Mouse (Mus musculus) heart, adult 2 months (tissue): ENCODE data around the gene Ect2l.

Experiments used
- CTCF ChIP-seq: fragments of 200-600 bp; IDR thresholded peaks from 2 replicates; pipeline ENCODE4 v1.8.1; 2022; ENCODE audit warnings: antibody characterized with exemption, mild to moderate bottlenecking, moderate library complexity
- EP300 ChIP-seq: fragments of 200-500 bp; IDR thresholded peaks from 2 replicates; pipeline ENCODE4 v1.6.1; 2011; ENCODE audit warnings: low read depth, low read length, control low read depth; ENCODE audit not compliant: insufficient read depth
- POLR2A ChIP-seq: fragments of 200-500 bp; IDR thresholded peaks from 2 replicates; pipeline ENCODE4 v1.6.1; 2011; ENCODE audit warnings: mild to moderate bottlenecking, low read depth, low read length, control low read depth; ENCODE audit not compliant: insufficient read depth

DNA sequence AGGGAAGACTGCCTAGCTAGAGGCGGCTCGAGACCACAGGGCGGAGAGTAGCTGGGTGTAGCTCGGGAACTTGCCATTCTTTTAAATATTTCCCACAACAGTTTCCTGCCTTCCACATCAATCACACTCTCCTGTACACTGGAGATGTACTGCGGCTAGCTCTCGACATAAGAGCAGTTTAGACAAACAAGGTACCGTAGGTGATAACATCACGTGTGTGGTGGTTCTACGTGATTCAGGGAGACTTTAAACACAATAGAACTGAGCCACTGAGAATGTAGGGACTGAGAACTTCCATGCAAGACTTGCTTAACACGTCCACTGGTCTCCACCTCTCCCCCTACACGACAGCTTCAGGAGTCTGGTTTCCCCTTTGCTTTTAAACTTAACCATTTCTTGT is 17.5 kb downstream of the Ect2l start:
- no peak for TF ChIP-seq CTCF
- no peak for TF ChIP-seq POLR2A
- TF ChIP-seq EP300, result no peak
